Mouse (Mus musculus) G1E (cell line): ENCODE results near the gene Rnf150.

ENCODE experiments used
- CTCF ChIP-seq: IDR thresholded peaks from 2 replicates; pipeline ENCODE4 v1.5.1; 2012; ENCODE audit warnings: low read depth, low read length, inconsistent platforms, mixed read lengths
- GATA1 ChIP-seq: IDR thresholded peaks from 2 replicates; pipeline ENCODE4 v1.6.1; 2012; ENCODE audit warnings: borderline replicate concordance, low read length, inconsistent platforms, mixed read lengths
- TAL1 ChIP-seq: conservative IDR thresholded peaks from 2 replicates; pipeline ENCODE4 v1.6.1; 2012; ENCODE audit warnings: low read depth, low read length, inconsistent platforms, mixed read lengths

- no peak for TF ChIP-seq GATA1
- no peak for TF ChIP-seq CTCF
- TF ChIP-seq TAL1, result no peak
Observed at GRCm38 (mm10) chr8:83102957-83103510, 239.9 kb downstream of the Rnf150 start.
